Mouse (Mus musculus): ENCODE measurements at regions not wholly inside any gene's neighbourhood (a gene's known extent, or its start where the extent isn't known, plus 50 kb on each side); places are given as distances from the start of the nearest gene placed in this dataset.

DNA sequence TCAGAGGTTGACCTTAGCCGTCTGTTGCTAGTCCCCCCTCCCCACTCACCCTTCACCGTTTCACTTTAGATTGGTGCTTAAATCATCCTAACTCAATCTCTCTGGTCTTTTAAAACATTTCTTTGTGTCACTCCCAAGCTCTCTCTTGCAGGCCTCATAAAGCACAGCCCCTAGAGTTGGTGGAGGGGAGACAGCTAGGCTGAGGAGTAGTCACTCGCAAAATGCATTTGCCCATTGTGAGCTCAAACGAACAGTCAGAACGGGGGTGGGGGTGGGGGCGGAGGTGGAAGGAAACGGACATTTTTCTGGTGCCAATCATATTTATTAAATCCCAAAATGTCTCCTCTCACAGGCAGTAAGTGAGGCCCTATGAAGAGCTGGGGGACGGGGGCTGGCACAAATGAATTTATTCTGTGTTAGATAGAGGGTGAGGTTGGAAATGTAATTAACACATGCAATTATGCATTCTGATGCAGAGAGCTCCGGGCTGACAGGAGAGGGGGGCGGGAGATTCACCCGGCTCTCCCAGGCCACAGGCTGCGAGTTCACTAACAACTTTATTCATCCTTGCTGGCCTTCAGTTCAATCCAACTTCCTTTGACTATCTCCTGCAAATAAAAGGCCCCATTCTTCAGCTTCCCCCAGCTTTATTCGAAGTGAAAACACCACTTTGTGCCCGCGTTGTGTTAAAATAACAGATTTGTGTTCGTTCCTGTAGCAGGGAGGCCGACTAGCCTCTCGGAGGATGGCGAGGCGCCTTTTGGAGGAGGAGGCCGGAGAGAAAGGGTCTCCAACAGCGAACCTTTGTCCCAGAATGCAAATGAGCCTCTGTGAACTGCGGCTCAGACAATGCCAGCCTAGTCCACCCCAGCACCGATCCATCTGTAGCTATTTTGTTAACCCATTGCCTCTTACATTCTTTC is 223.7 kb upstream of the Irx5 start:
- DNase-seq (ENCODE audit: low spot score in 2 of 2): peak in 1 of 2 experiments; percentile 17

DNA sequence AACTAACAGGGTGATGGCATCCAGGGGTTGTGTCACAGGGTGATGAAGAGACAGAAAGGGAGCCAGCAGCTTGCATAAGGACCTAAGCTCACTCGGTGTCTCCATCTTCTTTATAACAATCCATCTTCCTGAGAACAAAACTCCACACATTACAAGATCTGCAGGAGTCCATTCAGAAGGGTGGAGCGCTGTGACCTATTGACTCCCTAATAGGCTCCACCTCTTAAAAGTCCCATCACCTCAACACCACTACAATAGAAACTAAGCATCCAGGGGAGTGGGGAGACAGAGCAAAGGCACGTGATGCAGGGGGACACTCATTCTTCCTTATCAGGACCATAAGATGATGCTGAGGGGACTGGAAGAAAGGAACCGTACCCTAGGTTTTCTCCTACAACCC is 224.5 kb upstream of the Irx5 start:
- DNase-seq (ENCODE audit: low spot score in 2 of 2): no peak

DNA sequence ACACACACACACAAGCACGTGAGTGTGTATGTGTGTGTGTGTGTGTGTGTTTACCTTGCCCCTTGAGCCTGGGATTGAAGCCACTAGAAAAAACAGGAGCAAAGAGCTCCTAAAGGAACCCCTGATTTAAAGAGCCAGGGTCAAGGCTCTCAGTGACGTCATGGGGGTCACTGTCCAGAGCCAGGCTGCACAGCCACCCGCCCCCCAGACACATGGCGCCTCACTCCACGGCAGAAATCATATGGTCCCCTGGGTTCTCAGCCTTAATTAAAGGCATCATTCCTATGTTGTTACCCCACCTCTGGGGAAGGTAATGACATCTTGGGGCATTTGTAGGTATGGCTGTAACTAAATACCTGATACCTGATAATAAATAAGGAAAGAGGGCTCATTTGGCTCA is 224.9 kb upstream of the Irx5 start:
- no peak for DNase-seq (ENCODE audit: low spot score in 2 of 2)

DNA sequence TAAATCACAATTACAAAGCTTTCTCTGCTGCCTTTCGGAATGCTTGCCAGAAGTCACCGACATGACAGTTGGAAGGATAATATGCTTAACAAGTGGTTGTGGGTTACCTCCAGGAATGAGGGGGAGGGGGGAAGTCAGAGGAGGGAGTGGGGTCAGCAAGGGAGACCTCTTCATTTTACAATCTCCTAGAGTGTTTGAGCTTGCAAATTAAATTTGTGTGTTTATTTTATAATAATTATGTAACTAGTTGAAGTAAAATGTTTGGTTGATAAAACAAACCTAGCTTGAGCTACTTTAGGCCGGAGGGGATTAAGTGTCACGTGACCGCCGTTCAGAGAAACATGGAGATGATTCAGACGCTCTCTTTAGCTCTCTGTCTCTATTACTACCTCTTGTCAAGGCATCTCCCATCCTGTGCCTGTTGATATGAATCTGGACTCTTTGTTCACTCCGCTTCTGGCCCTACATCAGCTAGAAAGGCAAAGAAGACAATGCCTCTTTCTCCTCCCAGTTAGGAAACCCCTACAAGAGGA is 227.3 kb upstream of the Irx5 start:
- DNase-seq (ENCODE audit: low spot score in 2 of 2): no peak

DNA sequence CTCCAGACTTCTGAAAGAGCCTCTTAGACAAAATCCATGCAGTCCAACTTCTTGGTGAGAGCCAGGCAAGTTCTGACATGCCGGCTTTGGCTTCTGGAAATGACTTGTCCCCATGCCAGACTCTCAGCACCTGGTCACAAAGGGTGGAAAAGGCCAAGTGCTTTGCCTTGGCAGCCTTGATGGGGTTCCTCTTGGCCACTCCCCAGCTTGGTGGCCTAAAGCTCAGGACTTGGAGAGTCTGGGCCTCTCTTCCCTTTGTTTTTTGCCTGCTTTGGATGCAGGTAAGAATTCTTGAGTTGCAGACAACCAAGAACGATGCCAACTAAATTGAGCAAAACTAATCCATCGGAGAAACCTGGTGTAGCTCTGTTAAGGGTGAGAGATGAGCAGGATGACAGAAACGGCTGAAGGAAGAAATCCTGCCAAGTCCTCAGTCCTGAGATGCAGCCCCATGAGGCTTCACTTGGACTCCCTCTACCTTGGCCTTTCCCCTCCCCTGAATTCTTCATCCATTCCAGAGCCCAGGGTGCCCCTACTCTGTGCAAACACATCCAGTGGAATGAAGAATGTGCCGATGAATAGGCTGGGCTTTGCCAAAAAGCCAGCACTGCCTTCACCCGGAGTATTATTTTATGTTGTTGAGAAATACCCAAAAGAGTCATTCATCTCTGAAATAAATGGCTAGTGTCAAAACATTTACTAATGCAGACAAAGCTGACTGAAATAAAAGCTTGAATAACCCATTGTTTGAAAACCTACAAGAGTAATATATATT is 228.0 kb upstream of the Irx5 start:
- DNase-seq (ENCODE audit: low spot score in 2 of 2): no peak

DNA sequence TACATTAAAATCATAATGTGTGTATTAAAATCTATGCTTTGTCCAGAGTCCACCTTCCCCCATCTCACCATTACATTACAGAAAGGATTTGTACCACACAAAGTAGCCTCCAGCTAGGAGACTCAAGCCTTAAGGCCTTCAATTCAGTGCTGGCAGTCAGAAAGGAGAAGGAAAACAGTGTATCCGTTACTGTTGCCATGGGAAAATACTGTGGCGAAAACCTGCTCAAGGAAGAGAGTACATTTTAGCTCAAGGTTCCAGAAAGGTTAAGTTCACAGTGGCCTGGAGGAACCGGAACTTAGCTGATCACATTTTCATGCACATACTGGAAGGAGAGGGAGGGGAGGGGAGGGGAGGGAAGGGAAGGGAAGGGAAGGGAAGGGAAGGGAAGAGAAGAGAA is 231.8 kb upstream of the Irx5 start:
- no peak for DNase-seq (ENCODE audit: low spot score in 2 of 2)

DNA sequence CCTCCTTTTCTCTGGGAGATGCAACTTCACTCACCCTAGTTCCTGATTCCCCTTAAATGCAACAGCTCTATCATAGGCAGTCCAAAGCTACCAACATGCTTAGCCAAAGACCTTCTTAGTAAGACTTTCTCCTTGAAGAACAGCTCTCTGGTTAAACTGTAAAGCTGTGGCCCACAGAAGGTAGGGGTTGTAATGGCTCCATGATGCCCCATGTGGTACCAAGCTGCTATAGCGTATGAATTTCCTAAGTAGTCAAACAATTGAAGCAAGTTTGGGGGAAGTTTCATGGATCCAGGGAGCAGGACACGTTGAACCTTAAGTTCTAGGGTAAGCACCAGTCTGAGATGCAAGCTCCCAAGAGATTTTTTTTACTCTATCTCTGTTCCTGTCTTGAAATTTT is 236.1 kb upstream of the Irx5 start:
- DNase-seq (ENCODE audit: low spot score in 2 of 2): no peak

DNA sequence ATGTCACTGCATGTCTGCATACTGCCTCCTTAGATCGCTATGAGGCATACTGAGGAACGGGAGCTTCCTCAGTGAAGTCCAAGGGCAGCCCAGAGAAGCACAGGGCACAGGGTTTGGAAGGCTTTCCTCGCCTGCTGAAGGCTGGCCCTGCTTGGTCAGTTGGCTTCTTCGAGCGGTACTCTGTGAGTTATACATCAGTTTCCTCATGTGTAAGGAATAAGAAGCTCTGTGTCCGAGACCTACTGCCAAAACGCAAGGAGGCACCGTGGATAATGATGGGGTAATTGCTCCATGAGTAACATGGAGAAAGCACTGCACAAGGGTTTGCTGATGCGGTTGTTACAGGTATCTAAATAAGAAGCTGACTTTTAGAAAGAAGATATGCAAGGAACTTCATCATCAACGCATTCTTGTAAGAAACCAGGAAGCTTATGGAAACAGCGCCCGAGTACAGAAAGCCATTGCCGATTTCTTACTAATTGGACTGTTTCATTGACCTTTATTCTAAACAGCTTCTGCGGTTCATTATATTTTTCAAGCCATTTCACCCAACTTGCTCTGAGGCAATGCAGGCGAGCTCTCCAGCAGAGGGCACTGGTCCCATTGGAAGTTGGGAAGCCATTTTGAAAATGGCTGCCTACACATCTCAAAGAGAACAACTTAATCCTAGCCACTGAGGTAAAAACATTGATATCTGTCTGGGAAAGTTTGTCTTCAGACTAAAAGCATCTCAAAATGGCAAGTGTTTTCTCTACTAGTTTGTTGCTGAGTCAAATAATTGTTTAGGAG is 241.8 kb upstream of the Irx5 start:
- DNase-seq (ENCODE audit: low spot score in 2 of 2): no peak

DNA sequence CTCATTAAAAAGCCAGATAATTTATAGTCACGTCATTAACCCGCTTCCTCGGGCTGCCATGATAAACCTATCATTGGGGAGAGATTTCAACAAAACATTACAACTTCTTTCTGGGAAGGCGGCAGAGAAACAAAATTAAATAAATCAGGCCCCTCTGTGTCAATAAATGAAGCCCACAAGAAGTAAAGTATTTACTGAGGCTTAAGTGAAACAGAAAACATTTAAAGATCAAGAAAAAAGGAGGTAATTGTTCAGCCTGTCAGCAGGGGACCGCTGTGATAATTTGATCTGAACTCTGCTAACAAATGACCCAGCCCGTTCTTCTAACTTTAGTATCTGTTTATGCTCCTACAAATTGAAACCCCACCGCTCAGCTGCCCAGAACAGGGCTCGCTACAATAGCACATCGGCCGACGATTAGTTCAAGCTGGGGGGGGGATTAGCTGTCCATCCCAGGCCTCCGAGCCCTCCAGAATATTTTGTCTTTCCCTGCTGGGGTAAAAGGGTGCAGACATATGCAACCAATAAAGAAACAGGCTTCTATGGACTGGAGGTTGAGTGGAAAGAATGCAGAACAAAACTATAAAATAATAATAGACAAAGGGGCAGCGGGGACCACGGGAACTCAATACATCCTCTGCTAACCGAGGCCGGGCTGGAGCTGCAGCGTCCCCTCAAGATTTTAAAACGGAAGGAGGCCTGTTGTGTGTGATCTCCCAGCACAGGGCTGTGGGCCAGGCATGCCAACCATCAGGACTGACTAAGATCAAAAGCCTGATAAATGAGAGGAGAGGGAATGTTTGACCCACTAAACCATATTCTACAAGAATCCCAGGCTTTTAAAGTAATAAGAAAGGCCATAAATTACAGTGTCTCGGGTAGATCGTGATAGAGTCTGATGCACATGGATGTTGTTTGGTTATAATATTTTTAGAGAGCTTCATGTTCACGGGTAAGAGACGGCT is 242.8 kb upstream of the Irx5 start:
- DNase-seq (ENCODE audit: low spot score in 2 of 2): no peak

DNA sequence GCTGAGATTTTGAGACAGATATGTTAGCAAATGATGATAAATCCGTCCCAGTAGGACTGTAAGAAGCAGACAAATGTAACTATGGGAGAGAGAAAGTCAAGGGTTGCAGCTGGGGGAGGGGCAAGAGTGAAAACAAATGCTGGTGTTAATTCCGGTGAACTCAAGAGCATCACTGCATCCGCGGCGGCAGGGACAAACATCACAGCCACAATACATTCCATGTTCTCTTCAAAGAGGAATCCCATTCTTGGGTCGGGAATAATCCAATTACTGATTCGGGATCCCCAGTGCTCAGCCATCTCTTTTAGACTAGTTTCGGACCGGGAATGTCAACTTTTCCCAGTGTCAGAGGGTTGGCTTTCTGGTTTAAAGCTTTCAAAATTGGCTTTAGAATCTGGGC is 243.5 kb upstream of the Irx5 start:
- no peak for DNase-seq (ENCODE audit: low spot score in 2 of 2)

DNA sequence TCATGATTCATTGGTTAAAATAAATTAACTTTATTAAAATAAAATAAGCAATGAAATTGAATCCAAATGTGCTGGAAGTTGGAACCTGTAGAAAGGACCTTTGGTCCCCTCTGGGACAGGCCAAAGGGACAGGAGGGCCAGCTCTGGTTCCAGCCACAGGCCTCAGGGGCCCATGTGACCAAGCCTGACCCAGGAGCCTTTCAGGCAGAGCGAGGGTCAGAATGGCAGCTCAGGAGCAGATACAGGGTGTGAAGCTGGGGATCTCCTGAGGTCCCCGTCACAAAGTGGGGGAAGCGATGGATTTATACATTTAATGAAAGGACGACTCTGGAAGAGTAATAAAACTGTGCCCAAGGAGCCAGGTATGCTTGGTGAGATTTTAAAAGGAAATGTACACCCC is 244.0 kb upstream of the Irx5 start:
- no peak for DNase-seq (ENCODE audit: low spot score in 2 of 2)

DNA sequence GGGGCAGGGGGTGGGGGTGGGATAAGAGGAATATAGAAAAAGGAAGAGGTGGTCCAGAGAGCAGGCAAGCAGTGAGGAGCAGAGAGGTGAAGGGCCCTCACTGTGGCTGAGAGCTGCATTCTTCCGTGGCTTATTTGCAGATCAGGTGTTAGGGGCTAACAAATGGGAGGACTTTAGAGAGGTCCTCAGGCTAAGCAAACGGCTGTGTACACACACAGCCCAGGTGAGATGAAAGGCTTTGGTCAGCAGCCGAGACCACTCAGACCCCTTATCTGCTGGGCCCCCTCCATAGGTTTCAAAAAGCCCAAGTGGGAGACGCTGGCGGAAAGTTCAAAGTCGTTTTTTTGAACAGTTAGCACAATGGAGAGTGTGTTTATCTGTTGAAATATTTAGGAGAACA is 252.9 kb upstream of the Irx5 start:
- DNase-seq (ENCODE audit: low spot score in 2 of 2): no peak

DNA sequence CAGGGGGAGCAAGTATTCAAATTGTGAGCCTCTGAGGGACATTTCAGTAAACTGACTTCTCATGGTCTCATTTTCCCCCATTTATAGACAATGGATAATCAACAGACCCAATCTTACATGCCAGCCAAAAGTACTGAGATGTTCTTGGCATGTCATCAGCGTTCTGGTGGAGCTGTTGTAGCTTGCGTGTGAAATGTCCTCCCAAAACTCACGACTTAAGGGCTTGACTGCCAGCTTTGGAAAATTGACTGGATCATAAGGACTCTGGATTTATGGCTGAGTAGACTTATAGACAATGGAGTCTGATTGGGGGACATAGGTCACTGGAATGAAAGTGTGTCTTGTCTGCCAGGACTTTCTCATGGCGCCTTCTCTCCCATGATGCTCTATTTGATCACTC is 254.9 kb upstream of the Irx5 start:
- DNase-seq (ENCODE audit: low spot score in 2 of 2): no peak

DNA sequence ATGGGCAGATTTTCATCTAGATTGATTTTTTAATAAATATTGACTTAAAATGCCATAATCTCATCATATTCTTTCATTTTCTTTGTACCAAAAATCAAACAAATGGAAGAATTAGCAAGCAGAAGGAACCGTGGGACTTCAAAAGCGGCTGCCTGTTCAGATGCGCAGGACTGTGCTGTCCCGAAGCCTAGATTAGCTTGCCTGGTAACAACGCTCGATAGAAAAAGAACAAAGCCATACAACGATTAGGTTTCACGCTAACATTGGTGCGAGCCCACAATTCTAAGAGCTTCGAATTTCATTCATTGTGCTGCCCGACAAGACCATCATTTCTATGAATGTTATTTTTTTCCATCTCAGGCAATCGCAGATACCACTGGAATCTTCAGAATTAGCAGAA is 262.1 kb upstream of the Irx5 start:
- no peak for DNase-seq (ENCODE audit: low spot score in 2 of 2)

DNA sequence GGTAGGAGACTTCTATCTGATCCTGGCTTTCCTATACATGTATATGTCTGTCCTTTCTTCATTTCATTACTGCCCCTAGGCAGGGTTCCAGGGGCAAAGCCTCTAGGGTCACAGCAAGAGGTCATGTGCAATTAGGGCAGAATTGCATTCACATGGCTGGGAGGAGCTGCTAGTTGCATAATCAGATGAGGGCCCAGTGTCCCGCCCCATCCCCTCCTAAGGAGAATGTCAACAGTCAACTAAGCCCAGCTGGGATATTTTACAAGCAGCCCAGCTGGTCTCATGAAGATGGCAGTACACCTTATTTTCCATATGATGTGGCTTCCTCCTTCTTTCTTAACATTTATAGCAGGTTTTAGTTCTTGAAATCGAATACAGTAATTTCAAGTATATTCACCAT is 273.3 kb upstream of the Irx5 start:
- no peak for DNase-seq (ENCODE audit: low spot score in 2 of 2)

DNA sequence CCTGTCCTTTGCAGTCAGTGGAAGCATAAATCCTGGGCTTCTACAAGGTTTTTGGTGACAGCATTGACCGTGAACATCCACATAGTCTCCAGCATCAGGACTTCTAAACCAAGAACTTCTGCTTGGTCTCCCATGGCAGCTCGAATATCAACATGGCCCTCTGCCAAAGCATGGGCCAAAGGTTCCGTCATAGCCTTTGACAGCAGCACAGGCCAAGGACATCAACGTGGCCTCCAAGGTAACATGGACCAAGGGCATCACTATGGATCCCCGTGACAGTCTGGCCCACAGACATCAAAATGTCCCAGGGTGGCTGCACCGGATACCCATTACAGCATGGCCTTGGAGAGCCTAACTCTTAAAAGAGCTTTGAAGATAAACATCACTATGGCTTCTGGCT is 275.5 kb upstream of the Irx5 start:
- no peak for DNase-seq (ENCODE audit: low spot score in 2 of 2)

DNA sequence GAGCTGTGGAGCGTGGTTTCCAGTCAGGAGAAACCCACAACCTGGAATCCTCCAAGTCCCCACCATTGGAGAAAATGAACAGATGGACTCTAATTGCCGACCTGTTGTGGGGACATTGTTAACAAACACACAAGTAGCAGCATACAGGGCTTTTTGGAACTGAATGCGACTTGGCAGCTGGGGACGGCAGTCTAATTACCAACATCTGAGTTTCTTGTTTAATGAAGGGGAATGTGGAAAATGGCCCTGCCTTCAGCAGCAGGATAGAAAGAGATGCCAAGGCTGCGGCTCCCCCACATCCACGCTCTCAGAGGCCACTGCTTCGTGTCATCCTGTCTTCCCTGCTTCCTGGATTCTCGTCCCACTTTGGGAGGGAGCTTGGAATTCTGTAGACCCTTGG is 276.6 kb upstream of the Irx5 start:
- DNase-seq (ENCODE audit: low spot score in 2 of 2): no peak

DNA sequence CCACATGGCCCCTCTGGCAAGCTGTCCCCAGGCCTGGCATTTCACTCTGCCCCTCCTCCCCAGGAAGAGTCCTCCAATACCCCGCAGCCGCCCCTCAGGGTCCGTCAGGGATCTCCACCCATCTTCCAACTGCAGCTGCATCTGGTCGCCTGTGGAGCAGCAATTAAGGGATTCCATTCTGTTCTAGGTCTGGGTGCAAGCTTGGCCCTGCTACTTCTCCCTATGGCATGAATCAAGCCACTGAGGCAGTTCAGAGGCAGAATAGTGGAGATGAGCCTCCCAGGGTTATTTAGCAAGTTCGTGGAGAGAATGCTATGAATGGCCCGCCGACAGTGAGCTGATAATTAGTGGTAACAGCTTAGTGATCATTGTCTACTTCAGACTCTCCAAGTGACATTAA is 275.7 kb upstream of the Irx3 start:
- no peak for DNase-seq (ENCODE audit: low spot score in 2 of 2)

DNA sequence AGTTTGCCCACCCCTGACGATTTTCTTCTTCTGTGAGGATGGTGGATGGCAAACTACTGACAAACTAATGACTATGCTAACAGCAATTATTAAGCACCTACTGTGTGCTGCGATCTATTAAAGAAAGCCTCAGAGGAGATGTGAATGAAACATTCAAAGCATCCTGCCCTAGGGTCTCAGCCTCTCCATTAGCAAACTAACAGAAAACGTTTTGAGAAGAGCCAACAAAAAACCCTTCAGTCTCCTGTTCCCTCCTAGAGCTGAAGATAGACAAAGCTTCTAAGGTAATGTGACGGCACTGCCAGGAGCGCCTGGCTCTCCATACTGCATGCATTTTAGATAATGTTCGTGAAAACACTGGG is 270.4 kb upstream of the Irx3 start:
- no peak for DNase-seq (ENCODE audit: low spot score in 2 of 2)
